Mouse (Mus musculus): ENCODE measurements around the gene Mcm3.

Mcm3 gene

GRCm38 (mm10) chr1:20819771-20820605 is at the start of gene Mcm3:
Gene Mcm3, minus strand, starts transcription at chr1:20820312.
- no peak for TF ChIP-seq GATA4 (IDR thresholded peaks at IDR 0.05; ENCODE audit: insufficient replicate concordance, low read length)

- no peak for TF ChIP-seq GATA4 (IDR thresholded peaks at IDR 0.05; ENCODE audit: insufficient replicate concordance, low read length)
Measured at GRCm38 (mm10) chr1:20868036-20868435, 47.9 kb upstream of the Mcm3 start.

- TF ChIP-seq GATA4 (IDR thresholded peaks at IDR 0.05; ENCODE audit: insufficient replicate concordance, low read length) = no peak
Measured at GRCm38 (mm10) chr1:20867241-20867902, 47.3 kb upstream of the Mcm3 start.

GRCm38 (mm10) chr1:20863452-20864172 is 43.5 kb upstream of the Mcm3 start:
- no peak for TF ChIP-seq GATA4 (IDR thresholded peaks at IDR 0.05; ENCODE audit: insufficient replicate concordance, low read length)

GRCm38 (mm10) chr1:20861865-20862264 is 41.8 kb upstream of the Mcm3 start:
- no peak for TF ChIP-seq GATA4 (IDR thresholded peaks at IDR 0.05; ENCODE audit: insufficient replicate concordance, low read length)

GRCm38 (mm10) chr1:20860775-20861174 is 40.7 kb upstream of the Mcm3 start:
- no peak for TF ChIP-seq GATA4 (IDR thresholded peaks at IDR 0.05; ENCODE audit: insufficient replicate concordance, low read length)

- no peak for TF ChIP-seq GATA4 (IDR thresholded peaks at IDR 0.05; ENCODE audit: insufficient replicate concordance, low read length)
Measured at GRCm38 (mm10) chr1:20856924-20857902, 37.1 kb upstream of the Mcm3 start.

- no peak for TF ChIP-seq GATA4 (IDR thresholded peaks at IDR 0.05; ENCODE audit: insufficient replicate concordance, low read length)
Measured at GRCm38 (mm10) chr1:20839911-20840310, 19.8 kb upstream of the Mcm3 start.

- no peak for TF ChIP-seq GATA4 (IDR thresholded peaks at IDR 0.05; ENCODE audit: insufficient replicate concordance, low read length)
Measured at GRCm38 (mm10) chr1:20836551-20837125, 16.5 kb upstream of the Mcm3 start.

- TF ChIP-seq GATA4 (IDR thresholded peaks at IDR 0.05; ENCODE audit: insufficient replicate concordance, low read length) = no peak
Measured at GRCm38 (mm10) chr1:20833141-20833511, 13.0 kb upstream of the Mcm3 start.

GRCm38 (mm10) chr1:20832473-20833140 is 12.5 kb upstream of the Mcm3 start:
- no peak for TF ChIP-seq GATA4 (IDR thresholded peaks at IDR 0.05; ENCODE audit: insufficient replicate concordance, low read length)

GRCm38 (mm10) chr1:20830546-20830945 is 10.4 kb upstream of the Mcm3 start:
- no peak for TF ChIP-seq GATA4 (IDR thresholded peaks at IDR 0.05; ENCODE audit: insufficient replicate concordance, low read length)

GRCm38 (mm10) chr1:20828061-20828460 is 7.9 kb upstream of the Mcm3 start:
- TF ChIP-seq GATA4 (IDR thresholded peaks at IDR 0.05; ENCODE audit: insufficient replicate concordance, low read length) = no peak

GRCm38 (mm10) chr1:20825036-20825435 is 4.9 kb upstream of the Mcm3 start:
- TF ChIP-seq GATA4 (IDR thresholded peaks at IDR 0.05; ENCODE audit: insufficient replicate concordance, low read length) = no peak
